Mouse (Mus musculus): ENCODE results near the gene Gad1. TPM values are rescaled to one million over a fixed set of nuclear protein-coding genes. Genes with fewer than 3 reads are reported as not detected.

Gene Gad1
- total and polyA plus RNA-seq, 3 experiments: 0.05 TPM; not detected in 2

DNA sequence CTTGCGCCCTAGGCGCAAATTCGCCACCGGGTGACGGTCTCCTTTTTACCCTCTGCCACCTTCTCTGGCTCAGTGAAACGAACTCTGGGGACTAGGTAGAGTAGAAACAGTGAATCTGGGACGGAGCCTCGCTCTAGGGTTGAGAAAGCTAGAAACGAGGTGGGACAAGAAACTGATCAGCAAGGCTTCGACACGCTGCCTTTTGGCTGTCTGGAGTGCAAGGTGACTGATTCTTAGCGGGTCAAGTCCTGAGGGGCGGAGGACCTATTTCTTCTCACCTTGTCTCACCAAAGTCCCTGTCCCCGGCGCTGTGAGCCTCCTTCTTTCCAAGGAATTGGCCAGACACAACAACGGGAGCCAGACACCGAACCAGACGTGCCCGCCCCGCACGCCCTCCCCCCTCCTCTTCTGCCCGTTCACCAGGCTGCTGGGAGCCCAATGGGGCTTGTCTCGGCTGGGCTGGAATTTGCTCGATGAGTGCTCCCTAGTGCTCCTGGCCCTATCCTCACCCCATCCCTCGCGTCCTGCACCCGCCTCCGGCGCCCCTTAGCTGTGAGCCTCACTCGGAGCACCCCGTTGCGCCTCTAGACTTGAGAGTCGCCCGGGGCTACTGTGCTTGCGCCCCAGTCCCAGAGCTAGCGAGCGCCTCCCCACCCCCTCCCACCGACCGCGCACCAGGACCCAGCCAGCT lies 10.3 kb downstream of the Gad1 start:
- Histone ChIP-seq H3K27me3 (ENCODE audit: insufficient read depth, low read length) (peaks cover 18% of the 10 kb centered on the region; the same call in 1 of the 2 replicates), H3K4me3 (ENCODE audit: low read depth, low read length) (no peak overlapping the region), H3K9me3 (replicated peaks) (peaks cover 7% of the 10 kb centered on the region)

DNA sequence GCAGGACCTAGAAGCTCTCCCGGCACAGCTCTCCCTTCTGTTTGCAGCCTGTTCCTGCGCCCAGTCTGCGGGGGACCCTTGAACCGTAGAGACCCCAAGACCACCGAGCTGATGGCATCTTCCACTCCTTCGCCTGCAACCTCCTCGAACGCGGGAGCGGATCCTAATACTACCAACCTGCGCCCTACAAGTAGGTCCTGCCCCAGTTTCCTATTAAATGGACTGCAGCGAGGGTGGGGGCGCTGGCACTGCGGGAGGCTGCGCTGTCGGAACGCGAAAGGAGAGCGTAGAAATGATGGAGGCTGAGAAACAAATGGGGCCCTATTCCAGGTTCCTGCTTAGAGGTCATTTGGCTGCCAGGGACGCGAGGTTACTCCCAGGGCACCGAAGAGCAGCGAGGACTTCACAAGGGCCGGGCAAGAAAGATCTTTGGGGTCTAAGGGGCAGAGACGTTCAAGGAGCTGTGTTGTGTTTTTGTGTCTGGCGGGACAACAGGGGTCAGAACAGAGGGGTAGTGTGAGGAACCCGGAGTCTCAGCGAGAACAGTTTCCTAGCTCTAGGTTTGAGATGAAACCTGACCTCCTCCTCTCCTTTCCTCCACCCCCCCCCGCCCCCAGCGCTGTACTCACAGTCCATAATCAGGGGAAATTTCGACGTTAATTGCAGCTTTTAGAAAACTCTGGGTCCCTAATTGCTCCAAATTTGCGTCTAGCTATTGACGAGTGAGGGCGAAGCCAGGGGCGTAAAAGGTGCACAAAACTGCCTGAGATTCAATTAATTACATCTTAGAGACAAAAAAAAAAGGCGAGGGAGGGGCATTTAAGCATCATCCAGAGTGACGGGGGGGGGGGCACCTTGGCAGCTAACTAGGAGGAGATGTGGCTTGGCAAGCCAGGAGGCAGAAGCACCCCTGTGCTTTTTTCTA lies 11.1 kb downstream of the Gad1 start:
- ATAC-seq (ENCODE audit: extremely low read depth, insufficient number of reproducible peaks, low FRiP score, poor library complexity, severe bottlenecking) (no peak), DNase-seq (ENCODE audit: low spot score) (no peak)
- H3K4me1 ChIP-seq (ENCODE audit: insufficient read depth, low read depth, low read length): no peaks in the 10 kb centered on the region
- H3K9me3 ChIP-seq (replicated peaks): peaks cover 7% of the 10 kb centered on the region
- TF ChIP-seq CTCF (IDR thresholded peaks at IDR 0.05; ENCODE audit: low read depth, low read length): no peak
- TF ChIP-seq TAL1 (conservative IDR thresholded peaks at IDR 0.05; ENCODE audit: low read depth, low read length): no peak
- no peak for TF ChIP-seq POLR2AphosphoS5 (IDR thresholded peaks at IDR 0.05; ENCODE audit: insufficient replicate concordance, low read depth, low read length)
- no peak for TF ChIP-seq GATA2 (IDR thresholded peaks at IDR 0.05; ENCODE audit: borderline replicate concordance, low read depth, low read length)
- TF ChIP-seq GATA1 (IDR thresholded peaks at IDR 0.05; ENCODE audit: borderline replicate concordance, low read length): no peak
- H3K4me3 ChIP-seq (ENCODE audit: low read depth, low read length): no peak overlapping the region
- H3K27me3 ChIP-seq (ENCODE audit: insufficient read depth, low read length): peaks cover 26% of the 10 kb centered on the region; the same call in 1 of the 2 replicates
- no peaks in the 10 kb centered on the region for H3K36me3 ChIP-seq (replicated peaks)

More for the DNA sequence above, 10.3 kb downstream of the Gad1 start:
- ATAC-seq (ENCODE audit: extremely low read depth, insufficient number of reproducible peaks, low FRiP score, poor library complexity, severe bottlenecking) (no peak), DNase-seq (ENCODE audit: low spot score) (no peak)
- TF ChIP-seq GATA1 (IDR thresholded peaks at IDR 0.05; ENCODE audit: borderline replicate concordance, low read length): no peak
- no peak for TF ChIP-seq TAL1 (conservative IDR thresholded peaks at IDR 0.05; ENCODE audit: low read depth, low read length)
- TF ChIP-seq GATA2 (IDR thresholded peaks at IDR 0.05; ENCODE audit: borderline replicate concordance, low read depth, low read length): no peak
- no peaks in the 10 kb centered on the region for H3K4me1 ChIP-seq (ENCODE audit: insufficient read depth, low read depth, low read length)
- no peaks in the 10 kb centered on the region for H3K36me3 ChIP-seq (replicated peaks)

DNA sequence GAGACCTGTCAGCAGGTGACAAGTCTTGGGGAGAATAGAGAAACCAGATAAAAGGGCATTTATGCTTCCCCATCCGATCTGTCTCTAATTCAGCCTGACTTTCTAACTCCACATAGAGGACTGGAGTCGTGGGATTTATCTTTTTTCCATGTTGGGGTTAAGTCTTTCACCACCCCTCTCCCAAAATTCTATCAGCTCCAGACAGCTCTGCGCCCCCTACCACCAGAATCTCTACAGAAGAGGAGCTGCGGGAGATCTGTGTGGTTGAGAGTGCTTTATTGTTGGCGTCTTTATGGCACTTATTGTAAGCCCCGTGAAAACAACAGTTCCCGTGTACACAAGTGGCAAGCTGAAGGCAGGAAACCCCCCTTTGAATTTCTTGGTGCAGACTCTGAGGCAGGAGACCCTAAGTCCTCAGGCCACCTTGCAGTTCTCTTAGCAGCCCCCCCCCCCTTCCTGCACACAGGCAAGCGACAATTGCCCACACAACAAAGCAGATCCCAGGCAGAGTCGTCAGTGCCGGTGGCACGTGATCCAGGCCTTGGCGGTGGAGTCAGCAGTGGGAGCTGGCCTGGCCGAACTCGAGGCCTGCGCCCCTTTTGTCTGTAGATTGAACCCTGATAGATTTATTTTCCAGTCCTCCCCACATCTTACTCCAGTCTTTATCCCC lies 11.9 kb downstream of the Gad1 start:
- H3K4me3 ChIP-seq (ENCODE audit: low read depth, low read length): no peak overlapping the region
- ATAC-seq (ENCODE audit: extremely low read depth, insufficient number of reproducible peaks, low FRiP score, poor library complexity, severe bottlenecking): no peak
- TF ChIP-seq GATA1 (IDR thresholded peaks at IDR 0.05; ENCODE audit: borderline replicate concordance, low read length): no peak
- no peak for TF ChIP-seq POLR2AphosphoS5 (IDR thresholded peaks at IDR 0.05; ENCODE audit: insufficient replicate concordance, low read depth, low read length)
- TF ChIP-seq CTCF (IDR thresholded peaks at IDR 0.05; ENCODE audit: low read depth, low read length): no peak
- no peak for TF ChIP-seq GATA2 (IDR thresholded peaks at IDR 0.05; ENCODE audit: borderline replicate concordance, low read depth, low read length)
- TF ChIP-seq TAL1 (conservative IDR thresholded peaks at IDR 0.05; ENCODE audit: low read depth, low read length): no peak
- peaks cover 26% of the 10 kb centered on the region; the same call in 1 of the 2 replicates for H3K27me3 ChIP-seq (ENCODE audit: insufficient read depth, low read length)
- no peak for DNase-seq (ENCODE audit: low spot score)
- peaks cover 7% of the 10 kb centered on the region for H3K9me3 ChIP-seq (replicated peaks)
- no peaks in the 10 kb centered on the region for H3K4me1 ChIP-seq (ENCODE audit: insufficient read depth, low read depth, low read length)
- H3K36me3 ChIP-seq (replicated peaks): no peaks in the 10 kb centered on the region

DNA sequence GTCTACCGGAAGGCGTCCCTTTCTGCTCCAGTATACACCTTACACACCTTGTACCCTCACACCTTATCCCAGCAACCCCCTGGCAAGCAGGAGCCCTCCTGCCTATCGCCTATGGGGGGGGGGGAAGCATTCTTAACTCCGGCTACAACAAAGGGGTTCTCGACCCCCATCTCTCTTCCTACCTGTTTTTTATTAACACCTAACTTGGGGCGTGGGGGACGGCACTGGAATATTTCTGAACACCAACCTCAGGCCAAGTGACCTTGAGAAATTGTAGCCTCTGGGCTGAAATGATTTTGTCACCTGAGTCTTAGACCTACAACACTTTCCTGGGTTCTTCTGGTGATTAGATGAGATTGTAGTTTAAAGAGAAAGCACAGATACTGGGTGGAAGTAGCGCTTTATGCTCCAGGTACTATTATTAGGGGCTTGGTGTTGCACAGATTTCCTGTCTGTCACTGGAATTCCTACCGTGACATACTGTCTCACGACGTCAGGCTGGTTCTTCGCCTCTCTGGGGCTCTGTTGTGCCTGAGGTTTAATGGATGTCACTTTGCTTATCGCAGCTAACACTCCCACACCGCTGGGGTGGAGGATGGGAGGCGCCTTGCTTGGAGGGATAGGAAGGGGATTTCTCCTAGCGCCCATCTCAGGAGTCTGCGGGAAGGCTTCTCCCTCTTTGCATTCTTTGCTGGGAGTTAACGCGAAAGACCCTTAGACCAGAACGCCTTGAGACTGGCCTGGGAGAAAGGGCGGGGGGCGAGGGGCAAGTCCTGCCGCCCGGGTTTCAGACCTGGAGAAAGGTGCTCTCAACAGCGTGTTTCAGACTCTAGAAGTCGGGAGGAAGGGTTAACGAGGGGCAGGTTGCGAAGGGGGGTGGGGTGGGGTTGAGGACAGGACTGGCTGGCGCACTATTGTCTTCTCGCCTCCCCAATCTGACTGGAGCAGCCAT lies 13.1 kb downstream of the Gad1 start:
- DNase-seq (ENCODE audit: low spot score) (no peak), ATAC-seq (ENCODE audit: extremely low read depth, insufficient number of reproducible peaks, low FRiP score, poor library complexity, severe bottlenecking) (no peak)
- Histone ChIP-seq H3K36me3 (replicated peaks) (no peaks in the 10 kb centered on the region), H3K27me3 (ENCODE audit: insufficient read depth, low read length) (peaks cover 26% of the 10 kb centered on the region; the same call in 1 of the 2 replicates), H3K4me1 (ENCODE audit: insufficient read depth, low read depth, low read length) (no peaks in the 10 kb centered on the region), H3K4me3 (ENCODE audit: low read depth, low read length) (no peak overlapping the region), H3K9me3 (replicated peaks) (peaks cover 7% of the 10 kb centered on the region)
- TF ChIP-seq GATA1 (IDR thresholded peaks at IDR 0.05; ENCODE audit: borderline replicate concordance, low read length): no peak
- no peak for TF ChIP-seq CTCF (IDR thresholded peaks at IDR 0.05; ENCODE audit: low read depth, low read length)
- TF ChIP-seq GATA2 (IDR thresholded peaks at IDR 0.05; ENCODE audit: borderline replicate concordance, low read depth, low read length): no peak
- TF ChIP-seq TAL1 (conservative IDR thresholded peaks at IDR 0.05; ENCODE audit: low read depth, low read length): no peak
- no peak for TF ChIP-seq POLR2AphosphoS5 (IDR thresholded peaks at IDR 0.05; ENCODE audit: insufficient replicate concordance, low read depth, low read length)

DNA sequence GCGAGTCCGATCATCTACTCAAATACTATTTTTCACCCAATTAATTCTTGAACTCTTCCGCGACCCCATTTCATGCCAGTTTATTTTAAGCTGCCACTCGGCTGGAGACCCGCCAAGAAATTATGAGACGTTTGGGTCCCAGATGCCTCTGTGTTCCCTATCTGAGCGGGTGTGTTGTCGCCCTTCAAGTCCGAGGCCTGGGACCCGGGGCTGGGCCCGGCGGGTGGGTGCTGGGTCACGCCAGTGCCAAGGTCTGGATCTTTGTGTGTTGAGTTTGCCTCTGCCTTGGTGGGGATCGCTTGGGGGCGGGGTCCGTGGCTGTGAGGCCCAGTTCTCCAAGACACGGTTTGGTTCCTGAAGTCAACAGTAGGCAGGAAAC lies 13.7 kb downstream of the Gad1 start:
- H3K9me3 ChIP-seq (replicated peaks): peaks cover 7% of the 10 kb centered on the region
- peaks cover 25% of the 10 kb centered on the region; the same call in 1 of the 2 replicates for H3K27me3 ChIP-seq (ENCODE audit: insufficient read depth, low read length)
- no peak for ATAC-seq (ENCODE audit: extremely low read depth, insufficient number of reproducible peaks, low FRiP score, poor library complexity, severe bottlenecking)
- no peaks in the 10 kb centered on the region for H3K4me1 ChIP-seq (ENCODE audit: insufficient read depth, low read depth, low read length)
- H3K4me3 ChIP-seq (ENCODE audit: low read depth, low read length): no peak overlapping the region
- DNase-seq (ENCODE audit: low spot score): no peak
- H3K36me3 ChIP-seq (replicated peaks): no peaks in the 10 kb centered on the region
- TF ChIP-seq CTCF (IDR thresholded peaks at IDR 0.05; ENCODE audit: low read depth, low read length): no peak
- TF ChIP-seq POLR2AphosphoS5 (IDR thresholded peaks at IDR 0.05; ENCODE audit: insufficient replicate concordance, low read depth, low read length): no peak
- no peak for TF ChIP-seq GATA2 (IDR thresholded peaks at IDR 0.05; ENCODE audit: borderline replicate concordance, low read depth, low read length)
- no peak for TF ChIP-seq GATA1 (IDR thresholded peaks at IDR 0.05; ENCODE audit: borderline replicate concordance, low read length)
- TF ChIP-seq TAL1 (conservative IDR thresholded peaks at IDR 0.05; ENCODE audit: low read depth, low read length): no peak
